Mouse (Mus musculus) intestine, postnatal 0 days (tissue): ENCODE measurements at regions not wholly inside any gene's neighbourhood (a gene's known extent, or its start where the extent isn't known, plus 50 kb on each side); places are given as distances from the start of the nearest gene placed in this dataset.

ENCODE experiments used
- ATAC-seq: fragments of 200-750 bp; cut with Nextera tagmentation; 2 replicates; pipeline ENCODE4 v1.8.0; 2017; ENCODE audit warnings: mild to moderate bottlenecking, moderate TSS enrichment, moderate library complexity
- H3K27ac ChIP-seq: fragments of 300-500 bp; sonication (generic); 2 replicates; pipeline ENCODE4 v1.5.1; 2014; ENCODE audit warnings: mild to moderate bottlenecking, low read depth, low read length, moderate library complexity
- H3K27me3 ChIP-seq: fragments of 300-500 bp; sonication (generic); replicated peaks from 2 replicates; pipeline ENCODE4 v1.6.1; 2014; ENCODE audit warnings: low read length, mixed read lengths; ENCODE audit not compliant: control insufficient read depth, insufficient read depth
- H3K36me3 ChIP-seq: fragments of 300-500 bp; sonication (generic); 2 replicates; pipeline ENCODE4 v1.6.1; 2014; ENCODE audit warnings: mild to moderate bottlenecking, moderate library complexity; ENCODE audit not compliant: control insufficient read depth, insufficient read depth
- H3K4me1 ChIP-seq: fragments of 300-500 bp; sonication (generic); replicated peaks from 2 replicates; pipeline ENCODE4 v1.6.1; 2014; ENCODE audit warnings: antibody characterized with exemption, low read length, mixed read lengths; ENCODE audit not compliant: control insufficient read depth, insufficient read depth
- H3K4me2 ChIP-seq: fragments of 300-500 bp; sonication (generic); replicated peaks from 2 replicates; pipeline ENCODE4 v1.6.1; 2014; ENCODE audit warnings: low read depth, mild to moderate bottlenecking, moderate library complexity
- H3K4me3 ChIP-seq: fragments of 300-500 bp; sonication (generic); 2 replicates; pipeline ENCODE4 v1.5.1; 2014; ENCODE audit warnings: low read depth, low read length
- H3K9ac ChIP-seq: fragments of 300-500 bp; sonication (generic); 2 replicates; pipeline ENCODE4 v1.6.1; 2014; ENCODE audit warnings: mild to moderate bottlenecking, low read depth, low read length
- H3K9me3 ChIP-seq: fragments of 300-500 bp; sonication (generic); 2 replicates; pipeline ENCODE4 v1.6.1; 2016; ENCODE audit warnings: mixed run types; ENCODE audit not compliant: control insufficient read depth
- CTCF ChIP-seq: sonication (generic); IDR thresholded peaks from 2 replicates; pipeline ENCODE4 v1.5.1; 2016; ENCODE audit warnings: low read depth, mild to moderate bottlenecking, control low read depth, antibody characterized with exemption, moderate library complexity
- WGBS: fragments of 180-500 bp; shearing (Covaris S2); extraction: QIAGEN DNeasy Blood & Tissue Kit; methylation state at CpG from one replicate; pipeline ENCODE4 v1.1.7; 2014; 5-methylcytosine and 5-hydroxymethylcytosine counted together

- Histone ChIP-seq H3K36me3 (no peaks in the 10 kb centered on the region), H3K9me3 (no peaks in the 10 kb centered on the region), H3K4me1 (no peaks in the 10 kb centered on the region), H3K9ac (no peak overlapping the region), H3K4me2 (peak overlapping the region; percentile 54), H3K27ac (no peak overlapping the region), H3K4me3 (0 out of 2 replicates have a peak overlapping the region, but pooled peaks have one; percentile 21), H3K27me3 (peaks cover 6% of the 10 kb centered on the region; the same call in 1 of the 2 replicates)
- under 1% methylated on average over 5 of the region's 5 CpGs for WGBS
- ATAC-seq: no peak
- TF ChIP-seq CTCF: peak; percentile 92
Measured at GRCm38 (mm10) chr17:9168411-9168810, 180.3 kb downstream of the 1700010I14Rik start.

- ATAC-seq: no peak
- TF ChIP-seq CTCF: peak; percentile 79
- WGBS: 9% methylated on average over 11 of the region's 11 CpGs
- peaks cover 6% of the 10 kb centered on the region; the same call in 1 of the 2 replicates for H3K27me3 ChIP-seq
- H3K9ac ChIP-seq: no peak overlapping the region
- H3K27ac ChIP-seq: no peak overlapping the region
- H3K4me1 ChIP-seq: no peaks in the 10 kb centered on the region
- H3K4me2 ChIP-seq: no peak overlapping the region
- no peaks in the 10 kb centered on the region for H3K9me3 ChIP-seq
- no peak overlapping the region for H3K4me3 ChIP-seq
- no peaks in the 10 kb centered on the region for H3K36me3 ChIP-seq
Measured at GRCm38 (mm10) chr17:9169371-9169770, 181.2 kb downstream of the 1700010I14Rik start.

GRCm38 (mm10) chr17:9197160-9197559, 209.0 kb downstream of the 1700010I14Rik start:
- Histone ChIP-seq H3K4me3 (no peak overlapping the region), H3K4me2 (no peak overlapping the region), H3K9ac (no peak overlapping the region), H3K27ac (no peak overlapping the region), H3K27me3 (no peaks in the 10 kb centered on the region), H3K4me1 (no peaks in the 10 kb centered on the region), H3K36me3 (no peaks in the 10 kb centered on the region), H3K9me3 (no peaks in the 10 kb centered on the region)
- TF ChIP-seq CTCF: no peak
- WGBS: 89% methylated on average over 5 of the region's 5 CpGs
- no peak for ATAC-seq

GRCm38 (mm10) chr17:9200386-9200785, 212.3 kb downstream of the 1700010I14Rik start:
- no peak overlapping the region for H3K27ac ChIP-seq
- TF ChIP-seq CTCF: no peak
- no peaks in the 10 kb centered on the region for H3K4me1 ChIP-seq
- H3K4me3 ChIP-seq: no peak overlapping the region
- WGBS: 86% methylated on average over 7 of the region's 7 CpGs
- no peak for ATAC-seq
- H3K9me3 ChIP-seq: no peaks in the 10 kb centered on the region
- no peak overlapping the region for H3K9ac ChIP-seq
- no peak overlapping the region for H3K4me2 ChIP-seq
- no peaks in the 10 kb centered on the region for H3K36me3 ChIP-seq
- no peaks in the 10 kb centered on the region for H3K27me3 ChIP-seq

- H3K4me3 ChIP-seq: no peak overlapping the region
- no peaks in the 10 kb centered on the region for H3K36me3 ChIP-seq
- no peak overlapping the region for H3K27ac ChIP-seq
- TF ChIP-seq CTCF: no peak
- no peak for ATAC-seq
- H3K4me2 ChIP-seq: no peak overlapping the region
- H3K9me3 ChIP-seq: no peaks in the 10 kb centered on the region
- no peaks in the 10 kb centered on the region for H3K4me1 ChIP-seq
- H3K27me3 ChIP-seq: no peaks in the 10 kb centered on the region
- H3K9ac ChIP-seq: no peak overlapping the region
- 30% methylated on average over 2 of the region's 2 CpGs for WGBS
Measured at GRCm38 (mm10) chr17:9202496-9202895, 214.4 kb downstream of the 1700010I14Rik start.

- Histone ChIP-seq H3K36me3 (no peaks in the 10 kb centered on the region), H3K4me1 (no peaks in the 10 kb centered on the region), H3K27me3 (no peaks in the 10 kb centered on the region), H3K9me3 (no peaks in the 10 kb centered on the region), H3K4me2 (no peak overlapping the region), H3K27ac (no peak overlapping the region), H3K4me3 (no peak overlapping the region), H3K9ac (no peak overlapping the region)
- WGBS: 83% methylated on average over 2 of the region's 2 CpGs
- TF ChIP-seq CTCF: no peak
- no peak for ATAC-seq
Measured at GRCm38 (mm10) chr17:9210626-9211025, 211.2 kb upstream of the Gm17728 start.

- Histone ChIP-seq H3K9me3 (no peaks in the 10 kb centered on the region), H3K4me1 (no peaks in the 10 kb centered on the region), H3K27ac (no peak overlapping the region), H3K27me3 (no peaks in the 10 kb centered on the region), H3K4me3 (no peak overlapping the region), H3K36me3 (no peaks in the 10 kb centered on the region), H3K4me2 (no peak overlapping the region), H3K9ac (no peak overlapping the region)
- no peak for TF ChIP-seq CTCF
- WGBS: 79% methylated on average over 4 of the region's 4 CpGs
- no peak for ATAC-seq
Measured at GRCm38 (mm10) chr17:9223097-9223496, 198.8 kb upstream of the Gm17728 start.
